Mouse (Mus musculus) mature B cell (primary cell): ENCODE results near the gene Cldn24.
"Not testable (repeated sequence)": the region's sequence is repeated elsewhere in the genome, so short reads cannot be mapped to it uniquely, and the experiment has no call there.

Experiments
- in situ Hi-C: fragments of 300-500 bp; cut with MboI; formaldehyde crosslinking; loops from 2 replicates; pipeline ENCODE4 v1.14.3; 2019

Gene Cldn24

DNA sequence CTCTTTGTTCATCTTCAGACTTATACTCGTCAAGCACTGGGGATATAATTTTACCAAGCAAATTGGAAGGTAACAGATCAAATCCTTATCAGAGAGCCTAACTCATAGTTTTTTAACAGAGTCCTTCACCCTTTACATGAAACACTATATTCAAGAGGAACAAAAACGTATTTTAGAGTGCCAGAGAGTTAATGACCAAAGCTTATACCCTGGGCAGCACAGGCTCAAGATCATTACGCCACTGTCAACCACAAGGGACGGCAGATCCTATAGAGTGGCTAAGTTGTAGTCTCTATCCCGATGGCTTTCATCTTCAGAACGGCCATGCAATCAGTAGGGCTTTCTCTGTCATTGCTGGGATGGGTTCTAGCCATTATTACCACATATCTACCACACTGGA, at the start of gene Cldn24:
Gene Cldn24, plus strand, starts transcription at position 301 of the 400 bp plus-strand sequence.
- in situ Hi-C loops = no loop called here

DNA sequence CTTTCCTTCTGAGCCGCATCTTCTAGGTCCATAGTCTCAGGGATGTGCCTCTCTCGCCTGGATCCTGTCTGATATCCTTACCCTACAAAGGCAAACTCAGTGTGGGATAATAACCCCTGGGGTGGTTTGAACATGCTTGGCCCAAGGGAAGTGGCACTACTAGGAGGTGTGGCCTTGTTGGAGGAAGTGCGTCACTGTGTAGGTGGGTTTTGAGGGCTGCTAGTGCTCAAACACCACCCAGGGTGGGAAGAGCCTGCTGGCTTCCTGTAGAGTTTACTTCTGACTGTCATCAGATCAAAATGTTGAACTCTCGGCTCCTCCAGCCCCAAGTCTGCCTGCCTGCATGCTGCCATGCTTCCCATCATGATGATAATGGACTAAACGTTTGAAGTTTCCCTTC, 49.0 kb upstream of the Cldn24 start:
- in situ Hi-C loops = no loop called here

DNA sequence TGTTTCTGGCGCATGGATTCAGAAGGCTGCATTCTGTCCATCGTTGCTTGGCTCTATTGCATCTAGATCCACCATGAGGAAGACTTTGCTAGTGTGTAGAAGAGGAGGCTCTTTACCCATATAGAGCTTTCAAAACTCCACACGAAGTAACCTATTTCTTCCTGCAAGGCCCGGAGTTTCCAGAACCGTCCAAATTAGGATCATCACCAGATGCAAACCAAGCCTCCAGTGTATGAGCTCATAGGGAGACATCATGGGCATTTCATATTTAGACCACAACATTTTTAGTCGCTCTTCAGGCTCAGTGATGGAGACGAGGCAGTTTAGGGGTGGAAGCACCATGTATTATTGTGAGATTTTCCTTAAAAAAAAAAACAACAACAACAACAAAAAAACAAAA, 44.5 kb upstream of the Cldn24 start:
- in situ Hi-C loops = no loop called here

DNA sequence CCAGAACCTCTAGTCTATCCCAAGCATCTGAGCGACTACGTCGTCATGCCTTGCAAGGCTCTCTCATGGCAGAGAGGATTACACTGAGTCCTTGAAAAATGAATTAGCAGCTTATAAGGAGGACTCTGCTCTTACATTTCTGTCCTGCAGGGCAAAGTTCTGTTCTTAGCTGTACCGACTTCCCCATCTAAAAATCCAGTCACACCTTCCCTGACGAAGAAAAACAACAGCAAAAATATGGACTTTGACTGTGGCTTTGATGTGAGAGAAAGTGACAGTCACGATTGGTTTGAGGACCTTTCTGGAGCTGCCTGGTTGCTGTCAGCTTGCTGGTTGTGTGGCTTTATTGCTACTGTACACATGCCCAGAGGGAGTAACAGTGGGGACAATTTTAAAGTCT, 42.4 kb upstream of the Cldn24 start:
- in situ Hi-C loops = no loop called here

DNA sequence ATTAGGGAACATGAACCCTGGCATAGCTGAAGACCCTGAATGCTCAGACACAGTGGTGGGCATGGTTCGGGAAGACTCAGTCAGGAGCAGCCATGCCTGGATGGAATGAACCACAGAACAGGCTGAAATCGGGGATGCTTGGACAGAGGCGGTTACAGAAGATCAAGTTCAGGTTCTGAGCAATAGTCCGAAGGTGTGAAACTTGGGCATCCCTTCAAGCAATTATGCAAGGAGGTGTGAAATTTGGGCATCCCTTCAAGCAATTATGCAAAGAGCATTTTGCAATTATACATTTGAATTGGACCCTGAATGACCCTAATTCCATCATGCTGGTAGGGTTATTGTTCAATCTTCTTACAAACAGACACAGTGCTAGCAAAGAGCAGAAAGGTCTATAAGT, 40.1 kb upstream of the Cldn24 start:
- in situ Hi-C loops = no loop called here

DNA sequence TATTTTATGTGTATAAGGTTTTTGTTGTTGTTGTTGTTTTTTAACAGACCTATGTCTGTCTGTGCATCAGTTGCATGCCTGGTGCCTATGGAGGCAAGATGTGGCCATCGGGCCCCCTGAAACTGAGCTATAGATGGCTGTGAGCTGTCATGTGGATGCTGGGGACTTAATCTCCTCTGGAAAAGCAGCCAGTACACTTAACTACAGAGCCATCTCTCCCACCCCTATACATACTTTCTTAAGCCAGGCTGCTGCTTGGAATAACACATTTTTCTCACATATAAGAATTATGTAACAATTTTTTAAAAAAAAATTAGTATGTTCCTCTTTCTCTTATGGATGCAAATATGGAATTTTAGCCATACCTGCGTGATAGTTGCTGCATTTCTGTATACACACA, 38.4 kb upstream of the Cldn24 start:
- in situ Hi-C loops = no loop called here

DNA sequence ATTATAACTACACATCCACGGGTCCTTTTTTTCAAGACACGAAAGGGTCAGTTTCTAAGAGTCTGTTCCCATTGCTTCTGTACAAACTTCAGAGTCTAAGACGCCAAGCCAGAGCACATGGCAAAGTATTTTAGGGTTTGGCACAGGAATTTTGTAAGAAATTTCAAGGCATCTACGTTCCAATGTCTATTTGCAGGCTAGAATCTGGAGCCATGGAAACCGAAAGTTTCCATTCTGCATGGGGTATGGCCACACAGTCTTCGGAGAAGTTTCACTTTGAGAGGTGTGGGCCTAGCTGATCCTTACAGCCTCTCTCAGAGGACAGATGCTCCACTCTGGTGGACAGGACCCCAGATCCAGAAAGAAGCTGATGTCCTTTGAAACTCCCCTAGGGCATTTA, 38.0 kb upstream of the Cldn24 start:
- in situ Hi-C loops = no loop called here

DNA sequence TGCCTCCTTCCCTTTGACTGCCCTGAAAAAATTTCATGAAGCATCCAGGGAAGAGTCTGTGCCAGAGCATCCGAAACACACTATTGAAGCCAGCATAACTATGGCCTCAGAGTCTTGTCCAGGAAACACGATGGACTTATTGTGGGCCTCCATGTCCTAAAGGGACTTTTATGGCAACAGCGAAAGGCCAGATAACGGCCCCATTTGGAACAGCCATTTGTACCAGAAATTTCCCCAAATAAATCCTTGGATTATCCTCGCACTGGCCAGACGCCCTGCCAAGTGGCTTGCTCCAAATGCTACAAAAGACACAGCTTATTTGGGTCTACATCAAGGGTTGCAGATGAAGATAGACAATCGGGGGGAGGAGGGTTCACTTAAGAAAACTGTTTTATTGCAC, 37.5 kb upstream of the Cldn24 start:
- in situ Hi-C loops = no loop called here

DNA sequence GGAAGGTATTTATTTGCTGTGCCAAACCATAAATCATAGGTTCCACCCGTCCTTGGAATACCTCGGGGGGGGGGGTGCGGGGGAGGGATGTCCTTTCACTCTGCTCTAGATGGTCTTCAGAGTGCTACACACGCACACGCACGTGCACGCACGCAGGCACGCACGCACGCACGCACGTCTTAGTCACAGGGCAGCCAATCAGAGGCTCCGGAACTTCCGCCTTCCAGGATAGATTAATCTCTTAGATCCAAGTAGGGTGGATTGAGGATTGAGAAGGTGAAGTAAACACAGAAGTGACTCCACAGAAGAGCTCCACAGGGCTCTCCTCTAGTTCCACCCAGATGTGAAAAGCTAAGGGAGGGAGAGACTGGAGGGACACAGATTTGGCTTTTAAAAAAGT, 35.6 kb upstream of the Cldn24 start:
- in situ Hi-C loops = no loop called here

DNA sequence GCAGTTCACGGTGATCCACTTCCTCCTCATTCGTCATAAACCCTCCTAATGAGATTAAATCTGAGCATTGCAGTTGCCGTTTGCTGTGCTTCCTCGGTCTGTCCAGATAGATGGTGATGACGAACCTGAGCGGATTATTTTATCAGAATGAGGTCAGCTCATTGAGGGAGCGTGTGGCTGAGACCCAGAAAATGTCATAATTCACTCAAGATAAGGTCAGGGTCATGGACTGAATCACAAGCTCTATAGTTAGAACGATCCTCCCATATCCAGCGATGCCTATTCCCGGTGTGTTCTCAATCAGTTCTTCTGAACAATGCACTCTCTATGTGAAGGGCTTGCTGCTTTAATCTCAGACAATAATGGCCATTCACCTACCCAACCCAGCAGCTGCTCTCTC, 34.2 kb upstream of the Cldn24 start:
- in situ Hi-C loops = no loop called here

DNA sequence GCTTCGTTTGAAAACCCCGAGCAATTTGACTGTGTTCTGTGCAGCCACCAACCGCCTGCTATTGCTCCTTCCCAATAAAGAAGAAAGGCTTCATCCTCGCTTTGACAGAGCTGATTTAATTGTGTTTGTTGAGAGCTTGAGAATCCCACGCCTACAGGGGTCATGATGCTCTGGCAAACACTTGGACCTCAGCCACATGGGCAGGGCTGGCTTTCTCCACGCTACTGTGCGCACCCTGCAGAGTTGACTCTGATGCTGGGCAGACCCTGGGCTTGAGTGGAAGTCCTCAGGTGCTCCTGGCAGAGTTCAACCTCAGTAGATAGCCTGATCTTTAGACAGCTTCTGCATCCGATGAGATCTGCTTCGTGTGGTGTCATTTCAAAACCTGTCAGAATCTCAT, 30.0 kb upstream of the Cldn24 start:
- in situ Hi-C loops = no loop called here

DNA sequence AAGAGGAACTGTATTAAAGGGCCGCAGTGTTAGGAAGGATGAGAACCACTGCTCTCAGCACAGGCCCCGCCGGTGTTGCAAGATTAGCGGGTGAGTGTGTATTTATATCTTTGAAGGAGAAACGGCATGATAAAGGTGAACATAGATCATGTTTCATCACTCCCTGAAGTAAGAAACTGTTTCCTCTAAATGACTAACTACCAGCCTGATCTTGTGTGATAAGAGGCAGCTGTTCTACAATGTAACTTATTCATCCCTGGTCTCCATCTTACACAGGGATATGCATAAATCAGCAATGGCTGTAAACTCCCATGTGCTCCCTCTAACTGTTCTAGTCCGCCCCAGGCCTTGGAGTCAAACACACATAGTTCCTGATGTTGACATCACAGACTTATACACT, 22.5 kb upstream of the Cldn24 start:
- in situ Hi-C loops = no loop called here

DNA sequence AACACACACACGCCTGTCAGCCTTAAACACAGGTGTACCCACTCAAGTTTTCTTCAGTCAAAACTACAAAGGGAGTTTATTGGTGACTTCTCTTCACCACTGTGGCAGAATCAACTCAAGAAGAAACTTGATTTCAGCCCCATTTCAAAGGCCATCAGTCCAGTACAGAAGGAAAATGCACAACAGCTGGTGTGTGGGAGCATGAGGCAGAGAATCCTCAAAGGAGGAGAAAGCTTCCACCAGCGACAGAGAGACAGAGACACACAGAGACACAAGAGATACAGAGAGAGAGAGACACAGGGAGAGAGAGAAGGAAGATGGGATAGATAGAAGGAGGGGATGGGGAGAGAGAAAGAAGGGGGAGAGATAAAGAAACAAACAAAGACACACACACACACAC, 19.6 kb upstream of the Cldn24 start:
- in situ Hi-C loops = no loop called here

DNA sequence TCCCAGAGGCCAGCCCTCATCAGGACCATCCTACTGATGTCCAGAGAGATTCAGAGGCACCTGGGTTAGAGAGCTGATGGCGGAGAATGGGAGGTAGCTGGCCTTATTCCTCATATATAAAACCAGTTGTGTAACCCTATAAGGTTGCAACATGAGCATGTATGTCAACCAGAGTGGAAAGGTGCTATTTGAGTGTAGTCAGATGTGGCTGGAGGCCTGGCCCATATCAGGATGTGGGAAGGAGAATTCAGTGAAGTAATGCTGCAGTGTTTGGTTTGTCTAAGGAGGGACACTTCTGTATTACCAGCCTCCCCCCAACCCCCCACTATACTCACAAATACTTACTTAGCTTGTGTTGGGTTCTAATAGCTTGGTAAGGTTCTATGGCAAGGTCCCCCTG, 17.7 kb upstream of the Cldn24 start:
- in situ Hi-C loops = no loop called here

DNA sequence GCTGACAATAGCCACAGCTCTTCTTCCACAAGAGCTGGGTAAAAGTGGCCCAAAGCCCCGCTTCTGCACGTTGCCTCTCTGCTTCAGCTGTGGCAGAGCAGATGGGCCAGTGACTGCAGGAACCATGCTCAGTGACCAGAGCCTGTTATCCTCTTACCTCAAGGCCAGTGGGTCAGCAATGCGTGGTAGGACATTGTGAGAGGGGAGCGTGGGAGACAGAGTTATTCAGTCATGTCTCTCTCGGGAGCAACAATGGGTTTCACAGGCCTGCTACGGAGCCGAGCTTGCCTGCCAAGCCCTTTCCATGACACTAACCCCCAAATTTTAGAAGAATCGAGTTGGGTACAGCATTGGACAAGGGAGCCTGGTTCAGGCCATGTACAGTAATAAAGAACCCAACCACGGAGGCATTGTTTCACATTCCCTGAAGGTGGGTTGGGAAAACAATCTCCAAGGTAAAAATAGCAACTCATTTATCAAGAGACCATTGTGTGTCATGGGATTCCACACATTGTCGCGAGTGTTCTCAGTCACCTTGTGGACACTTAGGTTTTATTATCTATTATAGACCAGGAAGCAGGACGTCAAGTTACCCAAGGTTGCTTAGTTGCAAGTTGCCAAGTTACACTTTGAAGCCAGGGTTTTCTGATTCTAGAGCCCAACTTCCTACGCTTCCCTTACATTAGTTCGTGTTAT, 11.8 kb upstream of the Cldn24 start:
- in situ Hi-C loops = no loop called here

DNA sequence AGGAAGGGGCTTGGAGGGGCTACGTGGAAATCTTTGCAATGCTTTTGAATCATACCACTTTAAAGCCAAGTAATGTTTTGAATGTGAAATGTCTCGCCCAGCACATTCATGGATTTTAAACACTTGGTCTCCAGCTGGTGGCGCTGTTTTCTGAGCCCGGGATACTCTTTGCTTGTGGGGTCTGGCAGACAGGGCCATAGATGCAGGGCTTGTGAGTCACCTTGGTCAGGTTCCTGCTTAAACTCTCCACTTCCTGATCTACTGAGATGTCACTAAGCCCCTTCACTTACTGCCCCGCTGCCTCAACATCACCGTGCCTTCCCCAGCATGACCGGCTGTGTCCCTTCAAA, 11.3 kb upstream of the Cldn24 start:
- in situ Hi-C loops = no loop called here

DNA sequence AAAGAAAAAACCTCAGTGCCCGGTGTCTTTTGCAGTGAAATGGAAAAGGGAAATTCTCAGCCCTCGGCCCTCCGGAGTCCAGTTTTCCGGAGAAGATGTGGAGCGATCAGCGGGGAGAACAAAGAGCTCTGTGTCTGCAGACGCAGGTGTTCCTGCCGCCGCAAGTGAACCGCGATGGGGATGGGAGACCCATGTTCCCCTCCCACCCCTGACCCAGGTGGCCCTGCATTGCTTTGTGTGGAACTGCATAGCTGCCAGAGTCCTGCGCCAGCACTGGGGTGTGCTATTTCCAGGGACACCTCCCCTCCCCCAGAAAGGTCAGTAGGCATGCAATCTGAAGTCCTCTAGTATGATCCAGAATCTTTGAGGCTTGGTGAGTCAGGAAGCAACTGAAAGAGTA, 10.7 kb upstream of the Cldn24 start:
- in situ Hi-C loops = no loop called here

DNA sequence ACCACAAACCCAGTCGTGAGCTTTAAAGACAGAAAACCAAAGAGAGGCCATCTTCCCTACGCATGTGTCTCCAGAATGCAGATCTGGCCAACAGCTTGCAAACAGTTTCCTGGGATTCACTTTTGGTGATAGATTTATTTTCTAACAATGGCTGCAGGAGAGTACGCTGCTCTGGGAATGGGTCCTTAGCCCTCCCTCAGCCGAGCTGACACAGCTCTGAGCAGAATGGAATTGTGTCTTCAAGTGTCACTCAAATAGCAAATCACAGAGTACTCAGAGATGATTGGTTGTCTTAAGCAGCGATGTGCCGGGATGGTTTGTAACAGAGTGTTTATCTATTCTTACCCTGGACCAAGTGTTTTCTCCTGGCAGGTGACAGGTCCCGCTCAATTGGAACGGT, 2.9 kb upstream of the Cldn24 start:
- in situ Hi-C loops = no loop called here

DNA sequence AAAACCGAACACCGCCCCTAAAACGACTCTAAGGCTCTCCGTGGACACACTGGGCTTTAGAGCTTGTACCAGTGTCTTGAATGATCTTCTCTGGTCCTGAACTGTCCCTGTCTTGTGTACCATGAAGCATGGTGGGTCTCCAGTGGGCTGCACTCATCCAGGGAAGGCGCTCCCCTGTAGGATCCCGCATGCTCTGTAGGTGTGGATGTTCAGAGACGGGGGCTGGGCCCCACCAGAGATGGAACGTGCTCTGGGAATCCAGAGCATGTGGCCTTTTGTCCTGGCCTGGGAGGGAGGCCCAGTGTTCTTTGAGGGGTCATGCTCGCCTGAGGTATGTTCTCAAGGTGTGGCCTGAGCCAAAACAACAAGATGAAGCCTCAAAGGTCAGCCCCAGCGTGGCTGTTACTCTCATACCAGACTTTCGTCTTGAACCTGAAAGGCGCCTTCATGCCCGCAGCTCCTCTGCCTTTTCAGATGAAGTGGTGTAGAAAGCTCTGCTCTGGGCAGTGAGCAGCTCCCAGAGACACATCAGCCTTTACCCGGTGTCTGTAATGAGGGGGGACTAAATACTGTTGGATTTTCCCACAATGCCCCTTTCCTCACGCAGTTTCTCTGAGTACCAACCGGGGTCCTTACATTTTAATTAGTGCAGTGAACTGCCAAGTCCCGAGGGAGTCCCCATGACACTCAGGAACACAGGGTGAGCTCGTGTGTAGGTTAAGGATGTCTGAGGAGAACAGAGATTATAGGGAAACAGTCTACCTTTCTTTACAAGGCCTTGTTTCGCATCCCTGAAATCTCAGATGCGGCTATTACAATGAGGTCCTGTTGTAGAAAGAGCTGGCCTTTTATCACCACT, 800 bp upstream of the Cldn24 start:
- in situ Hi-C loops = no loop called here

DNA sequence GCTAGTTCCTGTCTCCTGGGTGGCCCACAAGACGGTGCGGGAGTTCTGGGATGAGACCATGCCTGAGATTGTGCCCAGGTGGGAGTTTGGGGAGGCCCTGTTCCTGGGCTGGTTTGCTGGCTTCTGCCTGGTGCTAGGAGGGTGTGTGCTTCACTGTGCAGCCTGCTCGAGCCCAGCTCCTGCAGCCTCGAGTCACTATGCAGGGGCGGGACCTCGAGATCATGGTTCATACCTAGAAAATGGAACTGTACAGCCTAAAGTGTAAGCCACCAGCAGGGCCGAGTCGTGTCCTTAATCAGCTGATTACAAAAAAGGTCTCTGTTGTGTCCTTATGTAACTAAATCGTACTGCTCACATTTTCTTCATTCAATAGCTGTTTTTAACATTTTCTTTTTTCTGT, 598 bp downstream of the Cldn24 start:
- in situ Hi-C loops = not testable (repeated sequence)

DNA sequence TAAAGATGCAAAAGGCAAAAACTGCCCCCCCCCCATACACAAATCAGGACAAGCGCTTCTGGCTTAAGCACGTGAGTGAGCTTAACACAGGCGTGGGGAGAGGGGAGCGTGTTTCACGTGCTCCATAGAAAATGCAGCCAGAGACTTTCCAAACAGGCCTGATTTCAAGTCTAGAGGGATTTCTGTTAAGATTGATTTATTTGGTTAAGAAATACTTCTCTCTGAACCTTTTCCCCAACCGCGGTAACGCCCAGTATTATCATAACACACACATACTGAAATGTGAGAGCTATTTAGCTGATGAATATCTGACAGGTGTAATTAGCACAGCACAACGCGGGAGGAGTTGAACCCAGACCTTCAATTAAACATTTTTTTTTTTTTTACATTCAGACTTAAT, 1.8 kb downstream of the Cldn24 start:
- in situ Hi-C loops = no loop called here

DNA sequence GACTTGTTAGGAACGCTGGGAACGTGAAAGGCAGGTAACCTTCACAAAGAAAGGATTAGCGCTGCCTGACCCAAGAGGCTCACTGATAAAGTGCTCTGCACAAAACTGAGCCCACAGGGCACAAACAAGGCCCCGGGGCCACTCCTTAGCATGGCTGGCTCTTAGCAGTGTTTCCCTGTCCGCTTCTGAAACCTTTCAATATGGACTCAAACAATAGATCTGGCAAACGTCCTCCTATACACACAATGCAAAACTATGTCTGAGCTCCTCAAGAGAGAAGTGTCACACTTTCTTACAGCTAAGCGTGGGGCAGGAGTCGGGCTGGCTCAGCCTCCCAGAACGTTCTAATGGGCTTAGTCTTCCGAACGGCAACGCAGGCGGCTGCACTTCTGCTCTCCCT, 2.2 kb downstream of the Cldn24 start, which contains the start of gene Cldn22:
Gene Cldn22, plus strand, starts transcription at position 301 of the 400 bp plus-strand sequence.
- in situ Hi-C loops = no loop called here

DNA sequence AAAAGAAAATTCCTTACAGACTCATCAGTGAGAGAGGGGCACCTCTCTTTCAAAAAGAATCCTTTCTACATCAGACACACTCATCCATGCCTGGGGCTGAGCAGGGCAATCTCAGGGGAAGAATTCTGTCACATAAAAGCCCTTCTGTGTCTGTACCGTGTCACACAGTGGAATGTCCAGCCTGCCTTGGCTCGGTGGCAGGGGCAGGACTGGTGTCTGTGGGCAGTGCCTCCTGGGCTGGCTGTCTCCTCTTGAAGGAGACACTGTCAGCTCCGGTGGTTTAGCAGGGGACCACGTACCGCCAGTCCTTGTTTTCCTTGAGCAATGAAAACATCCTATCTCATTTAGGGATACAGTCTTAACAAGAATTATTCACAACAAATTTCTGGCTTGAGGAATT, 3.7 kb downstream of the Cldn24 start:
- in situ Hi-C loops = no loop called here

DNA sequence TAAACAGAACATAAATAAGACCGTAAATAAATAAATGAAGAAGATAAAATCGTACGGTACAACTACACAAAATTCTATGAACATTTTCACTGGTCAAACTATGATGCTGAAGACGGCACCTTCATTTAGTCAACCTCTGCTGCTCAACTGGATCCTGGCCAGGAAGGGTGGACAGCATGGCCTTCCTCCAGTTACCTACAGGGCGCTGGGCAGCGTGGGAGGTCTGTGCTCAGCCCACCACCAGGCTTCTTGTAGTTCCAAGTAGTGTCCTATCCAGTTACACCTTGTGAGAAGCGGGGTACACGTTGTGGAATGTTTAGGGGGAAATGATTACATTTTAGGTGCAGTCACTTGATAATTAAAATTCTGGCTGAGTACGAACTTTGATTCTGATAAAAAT, 5.0 kb downstream of the Cldn24 start:
- in situ Hi-C loops = no loop called here
